Mouse (Mus musculus): ENCODE data around the gene Calr3. TPM values are rescaled to one million over a fixed set of nuclear protein-coding genes. Genes with fewer than 3 reads are reported as not detected.
A peak's percentile ranks its signal among the peaks of the same experiment; 100 is the strongest.

The Calr3 gene
- 1 to 10 TPM; 2.1 to 2.5 TPM for total RNA-seq (2021)
- long read RNA-seq, experiment 1, partial matches to known transcripts: 1 of 2 reads
- long read RNA-seq, experiment 1, other reads (novel, unspliced or antisense): 0 of 2 reads
- long read RNA-seq, experiment 2: 0 reads

DNA sequence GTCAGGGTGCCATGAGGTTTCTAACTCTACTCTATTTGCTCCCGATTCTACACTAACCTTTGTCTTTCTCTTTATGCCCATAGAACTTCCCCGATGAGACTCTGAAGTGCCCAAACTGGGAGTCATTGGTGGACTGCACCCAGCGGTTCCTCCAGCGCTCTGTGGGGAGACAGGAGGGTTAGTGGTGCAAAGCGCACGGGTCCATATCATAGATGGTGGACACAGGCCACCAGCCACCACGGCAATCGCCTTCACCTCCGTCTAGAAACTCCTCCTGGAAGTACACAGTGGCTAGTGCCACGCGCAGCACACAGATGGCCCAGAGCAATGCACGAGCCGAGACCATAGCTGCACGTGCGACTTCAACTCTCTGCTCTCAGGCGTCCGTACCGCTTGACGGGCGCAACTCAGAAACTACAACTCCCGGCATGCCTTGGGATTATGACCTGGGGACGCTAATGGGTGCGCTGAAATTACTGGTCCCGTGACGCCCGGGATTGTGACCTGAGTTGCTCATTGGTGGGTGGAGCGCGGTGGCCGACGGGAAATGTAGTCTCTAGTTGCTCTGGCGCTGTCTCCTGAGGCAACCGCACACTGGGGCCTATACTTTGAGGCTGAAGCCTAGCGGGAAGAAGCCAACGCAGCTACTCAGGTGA lies at the start of gene Calr3, which contains the start of gene 1700030K09Rik:
Calr3 (minus strand) TSS at position 533 of the 656 bp plus-strand sequence.
1700030K09Rik (plus strand) TSS at position 543 of the 656 bp plus-strand sequence.
- DNase-seq: peak; percentile 97

DNA sequence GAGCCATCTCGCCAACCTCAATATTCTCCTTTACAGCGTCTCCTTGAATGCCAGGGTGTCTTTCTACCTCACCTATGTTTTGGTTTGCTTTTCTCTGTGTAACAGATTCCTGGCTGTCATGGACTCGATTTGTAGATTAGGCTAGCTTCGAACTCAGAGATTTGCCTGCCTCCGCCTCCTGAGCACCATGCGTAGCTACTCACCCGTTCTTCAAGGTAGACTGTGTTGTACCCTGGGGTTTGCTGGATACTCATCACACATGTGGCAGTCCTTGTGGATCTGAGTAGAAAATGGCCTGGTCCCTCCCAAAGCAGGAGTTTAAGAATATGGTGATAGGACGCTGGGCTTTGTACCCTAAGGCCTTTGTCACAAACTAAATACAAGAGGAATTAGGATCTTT lies 49.7 kb upstream of the Calr3 start:
- DNase-seq: no peak

DNA sequence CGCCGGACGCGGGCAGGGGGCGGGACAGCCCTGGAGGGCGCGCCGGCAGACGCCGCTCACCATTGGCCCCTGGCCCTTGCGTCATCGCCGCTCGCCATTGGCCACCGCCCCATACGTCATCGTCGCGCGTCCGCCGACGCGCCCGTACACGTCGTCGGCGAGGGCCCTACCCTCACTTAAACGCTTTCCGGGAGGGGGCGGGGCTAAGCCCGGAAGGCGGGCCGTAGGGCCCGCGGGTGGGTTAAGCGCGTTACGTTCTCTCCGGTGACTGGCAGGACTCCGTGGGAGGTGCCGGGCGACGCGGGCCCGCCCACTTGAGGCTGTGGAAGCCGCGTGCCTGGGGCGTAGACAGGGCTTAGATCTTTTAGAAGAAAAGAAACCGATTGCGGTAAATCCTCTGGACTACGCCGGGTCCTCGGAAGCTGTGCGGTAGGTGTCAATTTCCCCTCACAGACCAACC lies 49.0 kb upstream of the Calr3 start:
- DNase-seq: peak; percentile 99

DNA sequence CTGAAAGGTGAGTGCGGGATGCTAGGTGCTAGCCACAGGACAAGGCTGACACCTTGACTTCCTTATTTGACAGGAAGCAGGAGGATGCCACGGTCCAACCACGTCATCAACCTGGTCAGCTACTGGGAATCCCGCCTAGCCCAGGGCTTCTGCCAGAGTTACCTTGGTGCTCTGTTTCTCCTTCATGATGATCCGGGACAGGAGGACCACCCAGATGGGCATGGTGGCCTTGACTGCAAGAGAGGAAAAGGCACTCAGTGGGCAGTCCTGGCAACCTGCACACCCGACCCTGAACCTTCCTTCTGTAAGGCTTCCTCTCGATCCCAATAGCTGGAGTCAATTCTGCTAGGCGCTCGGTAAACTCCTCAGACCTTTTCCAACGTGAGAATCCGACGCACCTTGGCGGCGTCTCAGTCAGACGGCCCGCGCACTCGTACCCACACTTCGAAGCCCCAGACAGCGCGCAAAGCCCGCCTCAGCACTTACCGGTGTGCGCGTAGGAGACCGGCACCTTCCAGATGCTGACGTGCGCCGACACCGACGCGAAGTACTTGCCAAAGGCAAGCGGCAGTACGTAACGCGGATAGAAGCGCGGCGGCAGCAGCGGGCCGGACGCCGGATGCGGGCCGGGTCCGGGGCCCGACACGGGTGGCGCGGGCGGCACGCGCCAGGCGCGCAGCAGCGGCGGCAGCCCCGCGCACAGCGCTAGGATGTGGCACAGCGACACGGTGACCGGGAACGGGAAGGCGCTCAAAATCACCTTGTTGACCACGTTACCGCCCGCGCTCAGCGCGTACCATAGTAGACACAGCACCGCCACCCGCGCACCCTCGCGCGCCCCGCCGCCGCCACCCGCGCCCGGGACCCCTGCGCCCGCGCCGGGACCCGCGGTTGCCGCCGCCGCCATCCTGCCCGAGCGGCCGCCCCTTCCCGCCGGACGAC lies 48.3 kb upstream of the Calr3 start, which contains the start of gene Slc35e1:
Slc35e1 (minus strand) TSS at position 935 of the 942 bp plus-strand sequence.
- DNase-seq: peak; percentile 58

DNA sequence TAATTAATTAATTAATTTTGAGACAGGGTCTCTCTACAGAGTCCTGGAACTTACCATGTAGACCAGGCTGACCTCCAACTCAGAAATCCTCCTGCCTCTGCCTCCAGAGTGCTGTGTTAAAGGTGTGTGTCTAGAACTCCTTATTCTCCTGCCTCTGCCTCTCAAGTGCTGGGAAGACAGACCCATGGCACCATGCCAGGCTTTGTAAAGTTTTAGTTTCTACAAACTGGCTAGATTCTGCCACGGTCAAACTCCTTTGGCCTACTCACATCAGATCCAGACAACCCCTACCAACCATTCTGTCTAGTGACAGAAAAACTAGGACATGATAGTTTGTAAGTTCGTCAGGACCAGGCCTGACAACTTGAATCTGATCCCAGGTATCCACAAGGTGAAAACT lies 47.3 kb upstream of the Calr3 start:
- DNase-seq: no peak

DNA sequence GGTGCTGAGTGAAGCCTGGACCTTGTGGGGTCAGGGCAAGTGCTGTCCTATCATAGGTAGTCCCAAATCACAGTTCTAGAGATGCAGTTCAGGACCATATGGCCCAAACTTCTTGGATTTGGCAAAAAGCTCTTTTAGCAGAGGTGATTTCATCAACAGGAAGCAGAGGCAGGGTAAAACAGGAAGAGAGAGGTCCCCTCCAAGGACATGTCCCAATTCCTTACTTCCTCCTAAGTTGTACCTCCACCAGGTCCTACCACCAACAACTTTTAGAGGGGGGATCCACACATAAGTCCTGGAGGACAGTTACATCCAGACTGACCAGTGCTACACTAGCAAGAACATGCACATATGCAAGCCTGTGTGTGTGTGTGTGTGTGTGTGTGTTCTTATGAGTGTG lies 43.3 kb upstream of the Calr3 start:
- no peak for DNase-seq

DNA sequence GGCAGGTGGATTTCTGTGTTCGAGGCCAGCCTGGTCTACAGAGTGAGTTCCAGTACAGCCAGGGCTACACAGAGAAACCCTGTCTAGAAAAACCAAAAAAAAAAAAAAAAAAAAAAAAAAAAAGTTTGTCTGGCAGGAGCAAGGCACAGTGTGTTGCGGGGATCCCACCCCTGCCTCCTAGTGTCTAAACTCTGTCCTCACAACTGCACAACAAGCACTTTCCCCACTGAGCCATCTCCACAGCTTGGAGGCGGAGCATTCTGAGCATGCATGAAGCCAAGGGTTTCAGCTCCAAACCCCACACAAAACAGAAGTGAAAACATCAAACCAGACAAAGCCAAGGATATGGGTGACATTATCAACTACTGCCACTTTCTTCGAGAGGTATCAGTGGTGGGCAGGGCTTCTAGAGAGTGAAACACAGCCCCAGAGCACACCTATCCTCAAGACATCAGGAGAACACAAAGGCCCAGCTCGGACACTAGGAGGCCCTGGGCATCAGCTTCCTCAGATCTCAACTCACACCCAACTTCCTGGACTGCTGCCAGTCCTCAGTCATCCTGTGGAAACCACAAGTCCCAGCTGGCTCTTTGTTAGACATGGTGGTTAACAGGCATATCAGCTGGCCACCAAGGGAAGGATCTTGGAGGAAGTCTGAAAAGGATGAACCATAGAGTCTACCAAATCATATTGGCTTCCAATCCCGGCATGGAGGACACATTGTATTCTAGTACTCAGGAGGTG lies 42.0 kb upstream of the Calr3 start:
- no peak for DNase-seq

DNA sequence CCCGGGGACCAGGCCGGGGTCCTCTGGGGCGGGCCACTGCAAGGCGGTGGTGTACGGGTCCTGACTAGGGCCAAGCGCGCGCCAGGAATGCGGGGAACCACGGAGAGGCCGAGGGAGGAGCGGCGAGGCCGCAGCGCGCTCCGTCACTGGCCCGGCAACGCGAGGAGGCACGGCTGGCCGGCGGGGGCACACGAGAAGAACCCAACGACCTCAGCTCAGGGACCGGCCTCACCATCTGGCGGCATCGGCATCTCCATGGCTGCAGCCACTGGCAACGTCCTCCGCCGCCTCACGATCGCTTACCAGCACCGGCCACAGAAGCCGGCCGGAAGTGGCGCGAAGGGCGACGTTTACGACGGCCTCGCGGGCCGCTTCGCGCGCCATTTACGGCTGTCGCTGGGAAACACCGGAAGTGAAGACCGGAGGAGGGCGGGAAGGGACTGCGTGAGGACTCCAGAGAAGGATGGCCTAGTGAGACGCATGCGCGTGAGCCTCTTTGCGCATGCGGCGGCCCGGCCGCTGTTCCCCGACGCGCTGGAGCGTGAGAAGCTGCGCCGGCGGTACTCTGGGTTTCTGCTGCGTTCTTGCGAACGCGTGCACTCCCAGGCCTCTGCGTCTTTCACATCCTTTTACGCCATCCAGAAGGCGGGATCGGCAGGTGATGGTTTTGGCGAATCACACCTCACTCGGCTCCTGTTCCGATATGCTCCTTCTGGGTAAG lies 31.3 kb upstream of the Calr3 start, which contains the start of gene Cherp:
Cherp (minus strand) TSS at position 401 of the 721 bp plus-strand sequence.
- peak; percentile 98 for DNase-seq

DNA sequence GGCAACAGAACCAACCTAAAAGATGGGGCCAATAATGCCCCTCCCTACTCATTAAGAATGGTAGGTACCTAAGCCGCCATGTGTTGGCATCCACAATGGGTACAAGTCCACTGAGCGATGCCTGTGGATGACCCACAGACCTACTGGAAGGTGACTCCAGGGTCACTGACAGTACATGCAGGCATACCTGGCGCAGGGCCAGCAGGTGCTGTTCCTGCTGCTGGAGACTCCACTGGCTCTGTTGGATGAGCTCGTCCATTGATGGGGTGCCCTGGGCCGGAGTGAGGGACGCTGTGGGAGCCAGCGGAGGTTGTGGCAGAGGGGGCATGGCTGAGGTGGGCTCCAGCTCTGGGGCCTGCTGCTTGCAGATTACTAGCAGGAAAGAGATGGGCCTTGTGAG lies 27.0 kb upstream of the Calr3 start:
- DNase-seq: no peak

DNA sequence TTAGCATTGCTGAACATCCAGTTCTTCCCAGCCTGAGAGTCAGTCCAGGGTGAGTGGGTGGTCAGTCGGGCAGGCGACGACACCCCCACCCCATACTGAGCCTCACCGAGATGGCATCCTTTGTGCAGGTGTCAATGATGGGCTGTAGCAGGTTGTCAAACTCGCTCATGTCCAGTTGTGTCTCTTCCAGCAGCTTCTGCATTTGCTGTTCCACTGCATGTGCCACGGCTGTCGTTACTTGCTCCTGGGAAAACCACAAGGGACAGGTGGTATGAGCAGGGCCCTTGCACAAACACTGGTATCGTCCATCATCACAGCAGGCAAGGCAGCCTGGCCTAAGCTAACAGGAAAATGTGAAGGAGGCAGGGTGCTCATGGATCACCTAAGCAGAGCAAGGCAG lies 26.3 kb upstream of the Calr3 start:
- DNase-seq: no peak

DNA sequence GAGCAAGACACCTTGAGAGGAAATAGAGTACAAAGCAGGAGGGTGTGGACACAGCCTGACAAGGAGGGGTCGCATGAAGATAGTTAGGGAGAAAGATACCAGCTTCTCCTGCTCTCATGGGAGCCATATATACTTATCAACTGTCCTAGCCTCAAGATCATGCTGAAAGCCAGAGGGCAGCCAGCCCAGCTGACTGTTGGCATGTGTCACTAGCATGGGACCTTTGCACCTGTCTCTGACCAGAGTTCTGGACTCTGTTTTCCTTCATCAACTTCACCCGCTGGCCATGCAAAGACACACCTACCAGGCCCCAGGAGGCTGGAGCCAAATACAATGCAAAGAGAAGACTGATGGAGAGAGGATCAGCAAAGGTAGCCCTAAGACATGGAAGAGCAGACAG lies 25.6 kb upstream of the Calr3 start:
- no peak for DNase-seq

DNA sequence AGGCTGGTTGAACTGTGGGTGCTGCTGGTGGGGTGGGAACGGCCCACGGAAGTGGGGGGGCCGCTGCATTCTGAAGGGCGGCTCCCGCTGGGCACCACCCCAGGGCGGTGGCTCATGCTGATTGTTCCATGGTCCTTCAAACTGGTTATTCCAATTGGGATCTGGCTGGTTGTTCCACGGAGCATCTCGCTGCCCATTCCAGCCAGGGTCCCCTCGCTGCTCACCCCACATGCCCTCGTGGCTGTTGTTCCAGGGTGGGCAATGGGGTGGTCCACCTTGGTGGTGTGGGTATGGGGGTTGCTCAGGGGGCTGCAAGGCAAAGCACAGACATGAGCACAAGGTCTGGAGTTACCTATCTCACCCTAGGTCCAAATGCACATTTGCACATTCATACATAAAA lies 20.5 kb upstream of the Calr3 start:
- no peak for DNase-seq

DNA sequence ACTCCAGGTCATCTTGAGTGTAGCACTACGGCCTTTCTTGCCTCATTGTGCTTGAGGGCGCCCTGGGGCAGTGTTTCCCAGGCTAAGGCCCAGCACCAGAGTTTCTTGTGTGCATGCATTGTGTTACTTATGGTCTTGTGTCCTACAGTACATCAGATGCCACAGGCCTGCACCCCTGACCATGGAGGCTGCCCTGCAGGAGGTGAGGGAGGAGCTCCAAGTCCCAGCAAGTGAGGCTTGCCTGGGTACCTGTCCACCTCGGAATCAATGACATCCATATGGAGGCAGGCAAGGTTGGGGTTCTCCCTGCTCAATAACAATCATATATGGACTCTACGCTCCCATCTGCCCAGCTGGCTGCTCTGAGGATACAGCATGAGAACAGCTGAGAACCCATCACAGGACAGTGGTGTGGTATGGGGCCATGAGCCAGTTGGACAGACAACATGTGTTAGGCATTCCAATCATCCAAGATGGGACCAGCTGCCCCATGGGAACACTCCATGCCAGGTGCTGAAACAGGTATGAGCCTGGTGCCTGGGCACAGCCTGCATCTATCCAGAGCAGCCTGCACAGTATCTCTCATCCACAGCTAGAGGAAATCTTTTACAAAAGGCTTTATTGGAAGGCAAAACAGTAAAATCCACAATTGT lies 16.3 kb upstream of the Calr3 start:
- no peak for DNase-seq

DNA sequence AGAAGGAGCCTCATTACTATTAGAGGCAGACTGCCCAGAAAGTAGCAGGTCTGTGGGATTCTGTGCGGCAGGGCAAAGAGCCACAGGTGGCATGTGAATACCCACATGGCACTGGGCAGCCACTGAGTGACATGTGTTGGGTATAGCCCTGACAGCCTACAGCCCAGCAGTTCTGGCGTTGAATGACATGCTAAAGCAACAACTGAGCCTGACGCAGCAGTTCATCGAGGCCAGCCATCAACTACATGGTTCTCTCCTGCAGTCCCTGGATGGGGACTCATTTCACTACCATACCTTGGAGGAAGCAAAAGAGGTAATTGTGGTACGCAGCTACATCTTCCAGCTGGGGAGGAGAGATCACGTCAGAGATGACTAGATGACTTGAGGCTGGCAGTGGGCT lies 14.8 kb upstream of the Calr3 start:
- no peak for DNase-seq

DNA sequence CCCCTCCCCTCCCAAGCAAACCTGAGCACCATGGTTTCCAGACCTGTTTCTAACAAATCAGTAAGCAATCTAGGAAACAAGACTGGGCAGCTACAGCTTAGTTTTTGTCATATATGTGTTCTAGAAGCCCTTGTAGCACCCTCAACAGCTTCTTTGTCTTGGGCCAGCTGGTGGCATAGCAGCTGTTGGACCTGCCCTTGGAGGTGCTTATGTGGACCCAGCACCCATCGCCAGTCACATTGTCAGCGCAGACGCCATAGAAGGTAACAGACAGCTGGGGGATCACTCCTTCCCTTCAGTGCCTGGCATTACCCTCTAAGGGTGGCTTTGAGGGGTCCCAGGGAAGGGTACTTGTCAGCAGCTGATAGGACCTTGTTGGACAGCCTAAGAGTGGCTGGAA lies 14.1 kb upstream of the Calr3 start:
- no peak for DNase-seq

DNA sequence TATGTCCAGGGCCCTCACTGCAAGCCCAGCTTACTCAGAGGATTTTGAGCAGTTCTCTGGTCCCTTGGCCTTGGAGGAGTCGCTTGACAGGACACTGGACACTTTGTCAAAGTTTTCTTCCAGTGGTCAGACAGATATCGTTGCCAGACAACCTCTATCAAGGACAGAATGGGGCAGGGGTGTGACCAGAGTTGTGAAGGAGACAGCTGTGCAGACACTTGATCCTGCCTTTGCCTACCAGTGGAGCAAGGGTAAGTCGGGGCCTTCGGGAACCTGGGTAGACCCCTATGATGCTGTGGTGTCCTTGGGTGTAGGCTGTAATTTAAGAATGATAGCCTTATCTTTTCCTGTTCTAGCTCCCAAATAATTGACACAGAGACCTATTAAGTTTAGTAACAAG lies 11.6 kb upstream of the Calr3 start:
- DNase-seq: no peak

DNA sequence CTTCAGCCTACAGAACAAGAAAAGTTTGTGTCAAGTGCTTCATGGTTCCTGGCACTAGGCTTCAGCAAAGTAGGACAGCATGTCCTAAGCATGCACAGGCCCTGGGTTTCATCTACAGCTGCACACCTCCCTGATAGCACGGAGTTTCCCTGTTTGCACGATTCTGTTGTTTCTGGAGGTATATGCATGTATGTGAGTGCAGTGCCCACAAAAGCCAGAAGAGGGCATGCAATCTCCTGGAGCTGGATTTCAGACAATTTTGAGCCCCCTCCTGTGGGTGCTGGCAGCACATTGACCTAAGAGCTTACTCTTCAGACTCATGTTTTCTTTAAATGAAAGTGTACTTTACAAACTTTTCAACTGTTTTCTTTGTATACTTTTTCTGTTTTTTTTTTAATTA lies 10.2 kb upstream of the Calr3 start:
- DNase-seq: no peak

DNA sequence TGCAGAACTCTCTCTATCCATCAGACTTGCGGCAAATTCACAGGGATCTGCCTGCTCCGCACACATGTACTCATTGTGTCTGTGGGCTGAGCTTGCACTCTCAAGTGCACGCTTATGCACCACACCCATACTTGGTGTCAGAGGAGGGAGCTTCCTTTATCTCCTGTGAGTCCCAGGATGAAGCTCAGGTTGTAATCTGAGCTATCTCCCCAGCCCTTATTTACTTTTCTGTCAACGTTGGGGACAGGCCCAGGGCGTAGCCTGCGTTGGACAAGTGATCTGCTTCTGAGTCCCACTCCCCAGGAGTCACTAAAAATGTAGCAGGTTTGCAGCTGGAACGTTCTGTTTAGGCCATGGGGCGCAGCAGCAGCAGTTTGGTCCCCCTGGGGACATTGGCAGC lies 7.8 kb upstream of the Calr3 start:
- no peak for DNase-seq

DNA sequence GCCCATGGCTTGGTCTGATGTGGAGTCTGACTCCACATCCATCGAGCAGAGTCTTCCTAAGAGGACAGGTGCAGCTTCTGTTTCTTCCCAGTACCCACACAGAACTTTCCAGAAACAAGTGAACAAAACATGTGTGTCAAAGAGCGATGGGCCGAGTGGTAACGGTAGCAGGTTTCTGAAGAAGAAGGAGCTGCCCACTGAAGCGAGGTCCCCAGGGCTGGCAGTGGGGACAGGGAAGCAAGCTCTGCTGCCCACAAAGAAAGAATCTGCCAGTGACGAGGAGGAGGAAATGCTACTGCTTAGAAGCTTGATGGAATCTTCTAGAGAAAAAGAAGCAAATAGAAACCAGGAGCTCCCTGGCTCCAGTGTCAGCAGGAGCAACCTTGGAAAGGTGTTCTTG lies 1.4 kb upstream of the Calr3 start:
- no peak for DNase-seq

DNA sequence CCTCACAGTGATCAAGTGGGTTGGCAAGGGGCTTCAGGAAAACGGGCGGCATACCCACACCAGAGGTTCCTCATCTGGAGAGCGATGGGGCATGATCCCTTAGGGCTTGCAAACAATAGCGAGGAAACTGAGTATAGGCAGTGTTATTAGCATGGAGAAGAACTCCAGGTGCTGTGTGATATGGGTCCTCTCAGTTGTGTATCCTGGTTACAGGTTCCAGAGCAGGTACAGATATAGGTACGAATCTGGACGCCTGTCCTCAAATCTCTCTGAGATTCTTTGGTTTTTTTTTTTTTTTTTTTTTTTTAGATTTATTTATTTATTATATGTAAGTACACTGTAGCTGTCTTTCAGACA lies 302 bp upstream of the Calr3 start:
- DNase-seq: no peak
